Mouse (Mus musculus) liver, embryonic 14.5 days (tissue): ENCODE results near the gene Sc5d.

Source experiments
- CTCF ChIP-seq: IDR thresholded peaks from 2 replicates; pipeline ENCODE4 v1.5.1; 2016; ENCODE audit warnings: antibody characterized with exemption, low read depth, control low read depth
- EP300 ChIP-seq: IDR thresholded peaks from 2 replicates; pipeline ENCODE4 v1.6.1; 2016; ENCODE audit warnings: antibody characterized with exemption, low read depth

GRCm38 (mm10) chr9:42293051-42293450 is 29.0 kb upstream of the Sc5d start:
- TF ChIP-seq EP300 (no peak), CTCF (no peak)
